ENCODE assay signal across 8 mouse cellular contexts in genomic region chr3:135607660-135608473, GRCm38 (mm10).
DNase-seq lines count a peak whose midpoint lies in the region; ATAC-seq and TF ChIP-seq lines count a peak whose summit lies in the region.

No protein-coding gene starts in this region.

- peaks cover 78 to 89% of the 10 kb centered on the region in 2 experiments for H3K36me3 ChIP-seq in CH12.LX (replicated peaks in 1 of 2; ENCODE audit: control insufficient read depth in 1 of 2, insufficient read depth in 1 of 2, low read length in 1 of 2)
- peaks cover 24% of the 10 kb centered on the region for H3K36me3 ChIP-seq in liver, embryonic 13.5 days
- H3K36me3 ChIP-seq in hindbrain, embryonic 14.5 days (replicated peaks; ENCODE audit: control insufficient read depth, insufficient read depth) = peaks cover 66% of the 10 kb centered on the region

- DNase-seq in CH12.LX (ENCODE audit: extremely low read depth) = peak; percentile 84
- peak; percentile 23 for DNase-seq in liver, embryonic 13.5 days
- DNase-seq in skeletal muscle tissue, adult 2 months (ENCODE audit: low read depth, low spot score) = peak; percentile 31
- DNase-seq in right cerebral cortex, postnatal 4 days = no peak
- DNase-seq in adrenal gland, postnatal 4 days (ENCODE audit: low spot score in 2 of 2) = no peak
- no peak for DNase-seq in hindbrain, embryonic 14.5 days (ENCODE audit: low spot score)
- no peak for DNase-seq in retina, postnatal 1 day

- H3K27ac ChIP-seq in CH12.LX (ENCODE audit: insufficient read depth, low read depth) = peak overlapping the region; percentile 81
- H3K27ac ChIP-seq in liver, embryonic 13.5 days = peak overlapping the region; percentile 63
- no peak overlapping the region for H3K27ac ChIP-seq in hindbrain, embryonic 14.5 days

- H3K4me3 ChIP-seq in CH12.LX (replicated peaks in 1 of 3; ENCODE audit: low read depth in 2 of 3, low read length in 2 of 3, poor library complexity in 1 of 3) = peak overlapping the region; percentile 28 to 52 (median 37)
- peak overlapping the region; percentile 64 for H3K4me3 ChIP-seq in liver, embryonic 13.5 days (replicated peaks)
- no peak overlapping the region for H3K4me3 ChIP-seq in hindbrain, embryonic 14.5 days (replicated peaks; ENCODE audit: low read length)

- H3K9me3 ChIP-seq in CH12.LX (replicated peaks; ENCODE audit: low read length) = no peaks in the 10 kb centered on the region
- no peaks in the 10 kb centered on the region for H3K9me3 ChIP-seq in liver, embryonic 13.5 days (replicated peaks)
- H3K9me3 ChIP-seq in hindbrain, embryonic 14.5 days (ENCODE audit: control insufficient read depth, low read length) = no peaks in the 10 kb centered on the region

- peak; percentile 85 for TF ChIP-seq EP300 in CH12.LX (IDR thresholded peaks at IDR 0.05; ENCODE audit: low read length)

- ATAC-seq in erythroblast, adult 5-6 weeks (replicated peaks; ENCODE audit: low FRiP score, poor library complexity, severe bottlenecking) = 0 out of 2 replicates have a peak, but pooled peaks have one; percentile 42
- peak; percentile 49; the same call in 1 of the 2 replicates for ATAC-seq in liver, embryonic 13.5 days (ENCODE audit: low read depth)
- ATAC-seq in hindbrain, embryonic 14.5 days (ENCODE audit: low FRiP score) = no peak

- in situ Hi-C loops in CH12.LX (cut with MboI; ENCODE audit: low pct_ligation_motif_present, low pct_unique_long_range_greater_than_20kb, low sequenced_read_pairs) = loop anchor here (10.0 kb wide), 1 partner anchor 117 kb away; no protein-coding TSS in a partner anchor

- H3K9ac ChIP-seq in CH12.LX (ENCODE audit: insufficient read depth, low read depth) = peak overlapping the region; percentile 30
- H3K9ac ChIP-seq in liver, embryonic 13.5 days = peak overlapping the region; percentile 73
- no peak overlapping the region for H3K9ac ChIP-seq in hindbrain, embryonic 14.5 days

- peak; percentile 30; the same call in 1 of the 2 replicates for TF ChIP-seq POLR2A in CH12.LX (IDR thresholded peaks at IDR 0.05; ENCODE audit: low read depth, low read length)

- peaks cover 22 to 83% of the 10 kb centered on the region in 2 experiments for H3K4me1 ChIP-seq in CH12.LX (ENCODE audit: control insufficient read depth in 1 of 2, insufficient read depth in 2 of 2)
- H3K4me1 ChIP-seq in liver, embryonic 13.5 days (replicated peaks) = peaks cover 60% of the 10 kb centered on the region
- 0 out of 2 replicates have a peak, but pooled peaks cover 3% of the 10 kb centered on the region for H3K4me1 ChIP-seq in hindbrain, embryonic 14.5 days (replicated peaks; ENCODE audit: control insufficient read depth, insufficient read depth, low read length)

- no peak; the same call in none of the 2 replicates for TF ChIP-seq RAD21 in CH12.LX (IDR thresholded peaks at IDR 0.05; ENCODE audit: low read depth, low read length)

- no peak for TF ChIP-seq CTCF in CH12.LX (conservative IDR thresholded peaks at IDR 0.05 in 1 of 2, IDR thresholded peaks at IDR 0.05 in 1 of 2; ENCODE audit: low read depth in 2 of 2, low read length in 2 of 2)

- H3K4me2 ChIP-seq in CH12.LX (ENCODE audit: insufficient read depth, low read depth, poor library complexity, severe bottlenecking) = peak overlapping the region; percentile 84
- H3K4me2 ChIP-seq in liver, embryonic 13.5 days = peak overlapping the region; percentile 73
- no peak overlapping the region for H3K4me2 ChIP-seq in hindbrain, embryonic 14.5 days (replicated peaks)

- 18% methylated on average over 24 of the region's 24 CpGs for WGBS in liver, embryonic 13.5 days (ENCODE audit: insufficient replicate concordance)
- WGBS in hindbrain, embryonic 14.5 days = 94% methylated on average over 24 of the region's 24 CpGs

- H3K79me2 ChIP-seq in CH12.LX (replicated peaks; ENCODE audit: control insufficient read depth, extremely low read depth, insufficient read depth, poor library complexity, severe bottlenecking) = peaks cover 5% of the 10 kb centered on the region; the same call in 1 of the 2 replicates

- dilution Hi-C loops in CH12.LX (cut with MboI; ENCODE audit: extremely low pct_ligation_motif_present, extremely low pct_unique_long_range_greater_than_20kb, low sequenced_read_pairs) = no loop called here

- H3K27me3 ChIP-seq in CH12.LX (replicated peaks) = no peaks in the 10 kb centered on the region
- no peaks in the 10 kb centered on the region for H3K27me3 ChIP-seq in liver, embryonic 13.5 days
- no peaks in the 10 kb centered on the region for H3K27me3 ChIP-seq in hindbrain, embryonic 14.5 days (ENCODE audit: control insufficient read depth, insufficient read depth, low read length)

TF ChIP-seq in CH12.LX, 34 proteins besides CTCF, POLR2A, EP300 and RAD21:
- TF ChIP-seq IRF4 (IDR thresholded peaks at IDR 0.05; ENCODE audit: low read depth, low read length) = peak; percentile 89
- TF ChIP-seq ZKSCAN1 (IDR thresholded peaks at IDR 0.05; ENCODE audit: borderline replicate concordance, low read depth, low read length) = no peak
- TF ChIP-seq MEF2A (IDR thresholded peaks at IDR 0.05; ENCODE audit: borderline replicate concordance, low read depth, low read length) = peak; percentile 96
- peak; percentile 95 for TF ChIP-seq SIN3A (IDR thresholded peaks at IDR 0.05; ENCODE audit: low read length)
- peak; percentile 27; the same call in 1 of the 2 replicates for TF ChIP-seq HCFC1 (IDR thresholded peaks at IDR 0.05; ENCODE audit: low read depth, low read length)
- peak; percentile 33; the same call in 1 of the 2 replicates for TF ChIP-seq JUND (conservative IDR thresholded peaks at IDR 0.05; ENCODE audit: low read depth, low read length)
- peak; percentile 45; the same call in 1 of the 2 replicates for TF ChIP-seq E2F4 (IDR thresholded peaks at IDR 0.05; ENCODE audit: insufficient replicate concordance, low read depth, low read length)
- TF ChIP-seq NRF1 (IDR thresholded peaks at IDR 0.05; ENCODE audit: low read depth, low read length) = peak; percentile 28; the same call in 1 of the 2 replicates
- 0 out of 2 replicates have a peak, but pooled peaks have one; percentile 41 for TF ChIP-seq TBP (conservative IDR thresholded peaks at IDR 0.05; ENCODE audit: low read depth, low read length)
- peak; percentile 93 for TF ChIP-seq UBTF (IDR thresholded peaks at IDR 0.05; ENCODE audit: low read depth, low read length)
- peak; percentile 9; the same call in 1 of the 2 replicates for TF ChIP-seq ZNF384 (IDR thresholded peaks at IDR 0.05; ENCODE audit: low read depth, low read length)
- peak; percentile 90 for TF ChIP-seq MXI1 (IDR thresholded peaks at IDR 0.05; ENCODE audit: low read depth, low read length)
- no peak for TF ChIP-seq GABPA (IDR thresholded peaks at IDR 0.05; ENCODE audit: insufficient replicate concordance, low read depth, low read length)
- peak; percentile 50; the same call in 1 of the 2 replicates for TF ChIP-seq ETS1 (conservative IDR thresholded peaks at IDR 0.05; ENCODE audit: low read depth, low read length)
- TF ChIP-seq KAT2A (IDR thresholded peaks at IDR 0.05; ENCODE audit: insufficient replicate concordance, low read length) = 0 out of 2 replicates have a peak, but pooled peaks have one; percentile 41
- TF ChIP-seq POLR2AphosphoS2 (IDR thresholded peaks at IDR 0.05; ENCODE audit: low read depth, low read length) = no peak
- no peak; the same call in 1 of the 2 replicates for TF ChIP-seq TCF12 (IDR thresholded peaks at IDR 0.05; ENCODE audit: low read depth, low read length)
- TF ChIP-seq MYC (IDR thresholded peaks at IDR 0.05; ENCODE audit: low read depth, low read length) = peak; percentile 73; the same call in 1 of the 2 replicates
- no peak for TF ChIP-seq ZC3H11A (IDR thresholded peaks at IDR 0.05; ENCODE audit: low read depth, low read length)
- no peak; the same call in 1 of the 2 replicates for TF ChIP-seq MAFK (IDR thresholded peaks at IDR 0.05; ENCODE audit: insufficient replicate concordance, low read length)
- TF ChIP-seq MAZ (IDR thresholded peaks at IDR 0.05; ENCODE audit: low read depth, low read length) = peak; percentile 81; the same call in 1 of the 2 replicates
- TF ChIP-seq PAX5 (IDR thresholded peaks at IDR 0.05; ENCODE audit: low read length) = no peak
- no peak for TF ChIP-seq USF1 (IDR thresholded peaks at IDR 0.05; ENCODE audit: low read depth, low read length)
- TF ChIP-seq JUN (IDR thresholded peaks at IDR 0.05; ENCODE audit: insufficient read depth, low read depth, low read length) = no peak
- TF ChIP-seq RCOR1 (conservative IDR thresholded peaks at IDR 0.05; ENCODE audit: low read depth, low read length) = 0 out of 2 replicates have a peak, but pooled peaks have one; percentile 81
- TF ChIP-seq SMC3 (IDR thresholded peaks at IDR 0.05; ENCODE audit: low read depth, low read length) = peak; percentile 17; the same call in 1 of the 2 replicates
- TF ChIP-seq CHD1 (IDR thresholded peaks at IDR 0.05; ENCODE audit: low read depth, low read length) = no peak; the same call in 1 of the 2 replicates
- peak; percentile 70 for TF ChIP-seq CHD2 (IDR thresholded peaks at IDR 0.05; ENCODE audit: low read length)
- TF ChIP-seq ZMIZ1 (IDR thresholded peaks at IDR 0.05; ENCODE audit: low read depth, low read length) = 0 out of 2 replicates have a peak, but pooled peaks have one; percentile 39
- TF ChIP-seq ELF1 (IDR thresholded peaks at IDR 0.05; ENCODE audit: low read depth, low read length) = peak; percentile 85
- no peak for TF ChIP-seq USF2 (conservative IDR thresholded peaks at IDR 0.05; ENCODE audit: low read depth, low read length)
- peak; percentile 85 for TF ChIP-seq MAX (IDR thresholded peaks at IDR 0.05; ENCODE audit: low read length)
- no peak for TF ChIP-seq NELFE (IDR thresholded peaks at IDR 0.05; ENCODE audit: low read depth, low read length)
- peak; percentile 42; the same call in 1 of the 2 replicates for TF ChIP-seq BHLHE40 (IDR thresholded peaks at IDR 0.05; ENCODE audit: low read depth, low read length)

Comparison
In these comparisons a context has a peak if more than half of its experiments do, and no peak if none do; other contexts are left out.
1. DNase-seq: peak in CH12.LX (single experiment), liver, embryonic 13.5 days (single experiment) and skeletal muscle tissue, adult 2 months (single experiment); none in right cerebral cortex, postnatal 4 days (single experiment), adrenal gland, postnatal 4 days (0 of 2), hindbrain, embryonic 14.5 days (single experiment) and retina, postnatal 1 day (single experiment).